Mouse (Mus musculus): Measurements from ENCODE around the gene Rrad. TPM values are rescaled to one million over a fixed set of nuclear protein-coding genes. Genes with fewer than 3 reads are reported as not detected.
"Not testable (repeated sequence)": the region's sequence is repeated elsewhere in the genome, so short reads cannot be mapped to it uniquely, and the experiment has no call there.

Rrad gene
- 100 to 1,000 TPM; 198 to 203 TPM for total RNA-seq (2021)
- long read RNA-seq, experiment 1, transcript Rrad-201 (5 exons, 1,577 nt): major isoform, 96 of 136 reads
- long read RNA-seq, experiment 1, partial matches to known transcripts: 32 of 136 reads
- long read RNA-seq, experiment 1, other reads (novel, unspliced or antisense): 8 of 136 reads
- long read RNA-seq, experiment 2, transcript Rrad-201 (5 exons, 1,577 nt): major isoform, 118 of 167 reads
- long read RNA-seq, experiment 2, partial matches to known transcripts: 27 of 167 reads
- long read RNA-seq, experiment 2, other reads (novel, unspliced or antisense): 22 of 167 reads

DNA sequence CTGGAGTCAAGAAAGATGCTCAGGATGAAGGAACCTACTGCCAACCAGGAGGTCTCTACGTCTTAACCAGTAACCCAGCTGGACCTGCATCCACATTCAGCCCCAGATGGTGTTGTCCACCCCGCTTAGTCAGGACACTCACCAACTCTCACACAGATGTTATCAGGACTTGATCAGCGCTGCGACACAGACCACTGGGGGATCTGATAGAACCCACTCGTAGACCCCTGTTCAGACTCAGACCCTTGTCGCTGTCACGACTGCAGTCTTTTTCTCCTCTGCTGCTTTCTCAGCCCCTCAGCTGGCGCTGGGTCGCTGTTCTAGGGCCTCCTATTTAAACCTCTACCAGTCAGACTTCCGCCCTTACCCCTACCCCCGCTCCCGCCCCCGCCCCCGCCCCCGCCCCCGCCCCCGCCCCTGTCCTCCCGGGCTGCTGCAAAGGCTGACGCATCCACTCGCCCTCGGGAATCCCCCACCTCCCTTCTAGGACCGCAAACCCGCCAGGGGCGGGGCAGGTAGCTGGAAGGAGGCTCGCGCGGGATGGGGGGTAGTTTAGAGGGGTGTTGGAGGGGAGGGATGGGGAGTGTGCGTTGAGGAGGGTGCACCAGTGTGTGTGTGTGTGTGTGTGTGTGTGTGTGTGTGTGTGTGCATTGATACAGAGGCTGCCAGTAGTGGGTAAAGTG lies at the start of gene Rrad:
Gene Rrad, minus strand, starts transcription at position 347 of the 683 bp plus-strand sequence.
- DNase-seq: peak; percentile 74 to 76
- intact Hi-C loops (cut with DNase I): no loop called here

DNA sequence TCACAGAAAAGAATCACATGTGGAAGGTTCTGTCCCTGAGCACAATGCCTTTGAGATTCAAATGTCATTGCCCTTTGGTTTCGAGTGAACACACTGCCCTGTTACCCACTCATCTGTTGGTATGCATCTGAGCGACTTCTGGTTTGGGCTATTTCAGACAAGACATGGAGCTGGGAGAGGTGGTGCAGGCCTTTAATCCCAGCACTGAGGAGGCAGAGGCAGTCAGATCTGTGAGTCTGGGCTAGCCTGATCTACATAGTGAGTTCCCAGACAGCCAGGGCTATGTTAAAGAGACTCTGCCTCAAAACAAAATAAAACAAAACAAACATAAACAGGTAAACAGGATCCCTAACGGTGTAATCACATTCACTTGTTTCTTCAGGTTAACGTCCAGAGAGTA lies 24.5 kb upstream of the Rrad start:
- intact Hi-C loops (cut with DNase I): loop anchor here (2.0 to 5.0 kb wide), 5 partner anchors 53 to 635 kb away; no protein-coding TSS in a partner anchor
- no peak for DNase-seq

DNA sequence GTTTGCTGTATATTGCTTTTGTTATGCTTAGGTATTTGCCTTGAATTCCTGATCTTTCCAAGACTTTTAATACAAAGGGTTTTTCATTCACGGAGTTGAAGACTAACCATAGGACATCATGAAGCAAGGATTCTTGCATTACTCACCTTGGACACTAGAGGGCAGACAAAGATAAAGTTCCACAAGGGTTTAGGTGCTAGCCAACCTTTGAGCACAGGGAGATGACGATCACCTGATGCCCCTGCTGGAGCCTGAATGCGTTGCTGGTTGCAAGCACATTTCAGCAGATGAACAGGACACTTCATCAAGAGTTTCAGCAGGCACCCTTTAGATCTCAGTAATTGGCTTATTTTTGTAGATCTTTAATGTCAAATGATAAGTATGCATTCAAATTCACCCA lies 23.9 kb upstream of the Rrad start:
- intact Hi-C loops (cut with DNase I): loop anchor here (2.0 to 5.0 kb wide), 5 partner anchors 52 to 636 kb away; no protein-coding TSS in a partner anchor
- DNase-seq: peak; percentile 57 to 81

DNA sequence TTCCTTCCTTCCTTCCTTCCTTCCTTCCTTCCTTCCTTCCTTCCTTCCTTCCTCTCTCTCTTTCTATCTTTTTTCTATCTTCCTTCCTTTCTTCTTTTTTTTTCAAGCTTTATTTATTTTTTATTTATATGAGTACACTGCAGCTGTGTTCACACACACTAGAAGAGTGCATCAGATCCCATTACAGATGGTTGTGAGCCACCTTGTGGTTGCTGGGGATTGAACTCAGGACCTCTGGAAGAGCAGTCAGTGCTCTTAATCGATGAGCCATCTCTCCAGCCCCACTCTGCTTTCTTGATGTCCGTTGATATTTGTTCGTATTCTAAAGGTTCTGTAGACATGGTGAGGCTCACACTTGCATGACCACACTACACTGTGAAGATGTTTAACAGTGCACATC lies 13.1 kb upstream of the Rrad start:
- DNase-seq: not testable (repeated sequence)
- intact Hi-C loops (cut with DNase I): loop anchor here (1.0 kb wide), 1 partner anchor 42 kb away; no protein-coding TSS in a partner anchor

DNA sequence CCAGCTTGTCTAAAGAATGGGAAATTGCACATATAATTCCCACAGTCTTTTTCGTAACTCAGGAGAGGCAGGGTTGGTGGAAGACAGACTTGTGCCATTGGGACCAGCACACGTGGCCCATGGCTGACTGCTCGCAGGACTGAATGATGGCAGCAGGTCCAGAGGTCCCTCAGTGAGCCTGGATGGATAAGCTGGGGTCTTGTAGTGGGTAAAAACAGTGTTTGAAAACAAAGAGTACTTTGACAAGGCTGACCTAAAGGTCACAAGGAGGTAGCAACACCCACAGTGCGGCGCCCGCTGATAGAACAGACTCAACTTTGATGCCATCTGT lies 11.2 kb upstream of the Rrad start:
- intact Hi-C loops (cut with DNase I): no loop called here
- DNase-seq: no peak

DNA sequence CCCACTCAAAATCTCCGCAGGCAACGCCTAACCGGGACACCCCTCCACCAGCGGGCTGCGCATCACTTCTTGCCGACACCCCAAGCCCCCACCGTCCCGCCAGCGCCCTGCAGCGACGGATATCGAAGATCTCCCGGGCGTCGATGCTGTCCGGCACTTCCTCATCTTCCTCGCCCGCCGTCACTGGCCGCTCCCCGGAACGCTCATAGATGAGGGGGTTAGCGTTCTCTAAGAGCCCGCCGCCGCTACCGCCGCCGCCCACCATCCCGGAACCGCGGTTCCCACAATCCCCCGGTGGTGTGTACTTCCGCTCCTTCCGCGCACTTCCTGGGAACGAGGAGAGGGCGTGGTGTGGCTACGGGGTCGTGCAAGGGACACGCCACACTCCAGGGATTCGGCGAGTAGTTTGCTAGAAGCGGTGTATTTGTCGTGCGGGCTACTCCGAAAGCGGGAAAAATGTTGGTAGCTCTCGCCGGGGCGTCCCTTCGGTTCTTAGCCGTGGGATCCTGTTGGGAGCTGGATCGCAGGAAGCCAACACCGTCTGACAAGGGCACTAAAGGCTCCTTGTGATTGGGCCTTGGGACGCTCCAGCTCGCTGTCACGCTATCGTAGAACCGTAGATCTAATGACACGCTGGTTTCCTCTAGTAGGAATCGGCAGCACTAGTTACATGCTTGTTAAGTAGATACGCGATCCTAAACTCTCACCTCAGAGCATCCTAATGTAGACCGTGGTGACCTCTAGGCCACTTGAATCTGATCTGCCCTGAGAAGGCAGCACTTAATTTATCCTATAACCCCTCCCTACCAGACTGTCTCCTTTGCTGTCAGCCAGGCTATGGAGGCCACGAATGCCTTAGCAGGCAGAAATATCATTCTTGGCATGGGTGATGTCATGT lies 10.5 kb upstream of the Rrad start, which contains the start of gene Ciao2b:
Gene Ciao2b, minus strand, starts transcription at position 540 of the 898 bp plus-strand sequence.
- intact Hi-C loops (cut with DNase I): no loop called here
- peak; percentile 87 to 89 for DNase-seq

DNA sequence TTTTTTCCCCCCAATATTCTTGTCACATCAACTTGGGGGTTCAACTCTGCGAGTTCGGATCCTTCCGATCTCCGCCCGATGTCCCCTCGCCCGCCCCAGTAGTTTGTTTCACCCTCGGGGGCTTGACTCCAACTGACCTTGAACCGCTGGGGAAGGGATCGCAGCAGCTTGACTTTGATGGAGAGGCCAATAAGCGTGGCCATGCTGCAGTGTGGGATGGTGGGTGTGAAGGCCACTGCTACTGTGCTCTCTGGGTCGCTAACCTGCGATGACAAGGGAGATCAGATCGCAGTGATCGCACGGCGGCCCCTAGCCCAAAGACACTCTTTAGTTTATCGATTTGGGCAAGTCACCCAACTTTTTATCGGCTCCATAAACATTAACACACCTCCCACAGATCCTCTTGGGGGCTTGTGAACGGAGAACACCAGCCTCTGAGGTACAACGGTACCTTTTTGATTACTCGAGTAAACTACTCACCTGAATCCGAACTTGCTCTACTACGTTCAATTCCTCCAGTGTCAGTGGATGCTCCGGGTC lies 9.8 kb upstream of the Rrad start:
- no peak for DNase-seq
- intact Hi-C loops (cut with DNase I): no loop called here

DNA sequence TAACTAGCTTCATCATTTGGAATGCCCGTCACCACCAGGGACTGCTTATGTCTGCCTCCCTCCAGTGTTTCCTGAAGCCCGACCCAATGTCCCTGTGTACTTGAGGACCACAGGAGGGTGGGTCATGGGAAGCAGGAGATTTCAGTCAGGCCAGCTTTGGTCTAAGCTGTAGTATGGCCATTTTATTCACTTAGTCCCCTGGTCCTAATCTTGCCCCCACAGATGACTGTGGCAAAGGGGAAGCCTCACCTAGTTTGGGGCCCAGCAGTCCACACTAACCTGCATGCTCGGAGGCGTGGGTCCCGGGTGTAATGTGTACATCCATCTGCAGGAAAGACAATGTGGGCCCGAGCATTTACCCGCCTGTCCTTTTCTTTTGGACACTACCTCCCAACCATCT lies 9.1 kb upstream of the Rrad start:
- intact Hi-C loops (cut with DNase I): no loop called here
- no peak for DNase-seq

DNA sequence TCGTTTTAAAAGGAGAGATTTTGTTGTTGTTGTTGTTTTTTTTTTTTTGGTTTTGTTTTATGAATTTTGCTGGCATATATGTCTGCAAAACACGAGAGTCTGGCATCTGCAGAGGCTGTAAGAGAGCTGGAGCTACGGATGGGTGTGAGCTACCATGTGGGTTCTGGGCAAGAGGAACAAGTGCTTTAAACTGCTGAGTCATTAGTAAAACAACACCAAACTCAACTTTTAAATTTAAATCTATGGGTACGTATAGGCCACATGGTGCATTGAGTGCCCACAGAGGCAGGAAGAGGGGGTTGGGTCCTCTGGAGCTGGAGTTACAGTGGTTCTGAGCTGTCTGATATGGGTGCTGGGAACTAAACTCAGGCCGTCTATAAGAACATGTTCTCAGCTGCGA lies 6.9 kb upstream of the Rrad start:
- intact Hi-C loops (cut with DNase I): no loop called here
- DNase-seq: no peak

DNA sequence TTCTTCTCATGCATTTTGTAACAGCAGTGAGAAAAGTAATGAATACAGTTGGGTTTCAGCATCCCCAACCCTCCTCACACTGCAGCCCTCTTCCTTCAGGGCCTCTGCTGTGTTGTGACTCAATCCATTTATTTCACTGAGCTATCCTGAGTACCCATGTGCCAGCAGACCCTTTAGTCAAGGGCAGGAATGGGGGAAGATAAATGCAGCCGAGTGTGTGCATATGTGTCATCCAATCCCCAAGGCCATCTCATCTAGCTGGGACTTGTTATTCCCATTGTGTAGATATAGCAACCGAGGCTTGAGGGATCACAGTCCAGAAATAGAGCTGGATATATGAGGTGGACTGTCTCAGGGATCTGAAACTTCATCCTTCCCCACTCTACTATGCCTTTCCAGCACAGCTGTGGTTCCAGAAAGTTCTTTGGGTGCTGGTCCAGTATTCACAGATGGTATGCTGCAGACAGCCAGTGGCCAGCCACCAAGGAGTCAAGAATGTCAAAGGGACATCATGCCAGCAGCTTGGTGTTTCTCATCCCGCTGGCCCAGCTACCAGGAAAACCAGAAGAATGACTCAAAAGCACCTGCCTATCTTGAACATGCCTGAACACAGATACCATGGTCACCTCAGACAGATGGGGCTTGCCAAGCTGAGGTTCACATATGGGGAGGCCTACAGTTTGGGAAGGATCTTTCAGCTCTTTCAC lies 4.0 kb upstream of the Rrad start:
- intact Hi-C loops (cut with DNase I): no loop called here
- DNase-seq: no peak

DNA sequence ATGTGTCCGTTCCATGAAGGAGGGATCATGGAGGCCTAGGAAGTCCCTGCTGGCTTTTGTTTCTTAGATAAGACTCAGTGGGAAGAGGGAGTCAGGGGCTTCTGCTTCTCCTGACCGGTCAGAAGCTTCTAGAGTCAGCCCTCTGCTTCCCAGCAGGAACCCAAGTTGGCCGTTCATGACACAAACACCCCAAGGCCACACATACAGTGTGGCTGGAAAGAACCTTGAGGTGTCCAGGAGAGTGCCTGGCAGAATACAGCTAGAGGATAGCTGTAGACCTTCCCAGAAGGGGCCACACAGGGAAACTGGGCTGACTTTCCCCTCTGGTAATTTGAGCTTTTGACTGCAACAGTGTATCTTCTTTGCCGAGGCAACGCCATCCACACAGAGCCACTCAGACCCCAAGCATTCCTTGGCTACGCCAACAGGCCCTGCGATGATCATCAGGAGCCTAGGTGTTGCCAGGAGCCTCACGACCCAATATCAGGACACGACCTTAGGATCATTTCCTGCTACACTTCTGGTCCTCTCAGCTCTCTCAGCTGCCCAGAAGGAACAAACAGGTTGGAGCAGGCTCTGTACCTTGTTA lies 2.1 kb upstream of the Rrad start:
- intact Hi-C loops (cut with DNase I): no loop called here
- peak; percentile 9 to 46 for DNase-seq

DNA sequence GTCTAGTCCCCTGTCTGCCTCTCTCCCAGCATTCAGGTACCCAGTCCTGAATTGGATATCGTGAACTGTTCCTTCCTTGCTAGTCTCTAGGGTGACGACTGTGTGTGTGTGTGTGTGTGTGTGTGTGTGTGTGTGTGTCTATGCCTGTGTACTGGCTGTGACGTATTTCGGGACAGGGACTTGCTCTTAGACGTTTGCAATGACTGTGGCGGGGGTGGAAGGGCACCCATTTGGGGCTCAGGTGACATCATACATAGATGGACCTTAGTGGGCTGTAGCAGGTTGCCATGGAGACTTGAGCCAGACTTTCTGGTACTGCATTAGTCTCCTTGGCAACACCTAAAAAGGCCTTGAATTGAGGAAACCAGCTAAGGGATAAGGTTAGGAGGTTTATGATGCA lies 1.4 kb upstream of the Rrad start:
- intact Hi-C loops (cut with DNase I): no loop called here
- DNase-seq: no peak

DNA sequence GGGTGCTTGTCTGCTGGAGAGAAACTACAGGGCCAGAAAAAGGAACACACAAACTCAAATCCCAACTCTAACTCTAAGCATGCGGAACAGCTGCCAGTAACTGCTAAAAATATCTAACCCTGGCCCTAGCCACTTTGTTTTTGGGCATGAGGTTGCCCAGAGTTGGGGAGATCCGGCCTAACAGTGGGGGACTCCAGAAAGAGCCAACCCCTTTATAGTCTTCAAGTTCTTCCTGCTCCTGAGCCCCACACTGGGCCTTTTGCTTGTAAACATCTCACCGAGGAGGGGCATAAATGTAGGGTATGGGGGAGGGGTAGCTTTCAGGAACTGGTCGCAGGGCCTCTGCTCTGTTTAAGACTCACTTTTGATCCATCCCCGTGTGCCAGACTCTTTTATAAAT lies 848 bp upstream of the Rrad start:
- intact Hi-C loops (cut with DNase I): no loop called here
- DNase-seq: peak; percentile 13 to 37

DNA sequence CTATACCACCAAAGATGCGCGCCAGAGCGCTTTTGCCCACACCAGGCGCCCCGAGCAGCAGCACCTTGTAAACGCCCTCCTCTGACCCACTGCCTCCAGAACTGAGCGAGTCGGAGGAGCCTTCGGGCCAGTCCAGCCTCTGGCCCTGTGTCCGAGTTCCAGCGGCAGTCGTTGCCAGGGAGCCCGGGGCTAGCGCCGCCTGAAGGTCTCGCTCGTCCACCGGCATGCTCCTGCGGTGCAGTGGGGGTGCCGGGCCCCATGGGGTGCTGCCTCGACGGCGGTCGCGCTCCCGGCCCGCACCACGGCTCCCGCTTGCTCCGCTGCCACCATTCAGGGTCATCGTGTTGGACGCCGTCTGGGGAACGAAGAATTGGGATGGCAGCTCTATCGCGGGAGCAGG lies 553 bp downstream of the Rrad start:
- DNase-seq: peak; percentile 46 to 51
- intact Hi-C loops (cut with DNase I): no loop called here

DNA sequence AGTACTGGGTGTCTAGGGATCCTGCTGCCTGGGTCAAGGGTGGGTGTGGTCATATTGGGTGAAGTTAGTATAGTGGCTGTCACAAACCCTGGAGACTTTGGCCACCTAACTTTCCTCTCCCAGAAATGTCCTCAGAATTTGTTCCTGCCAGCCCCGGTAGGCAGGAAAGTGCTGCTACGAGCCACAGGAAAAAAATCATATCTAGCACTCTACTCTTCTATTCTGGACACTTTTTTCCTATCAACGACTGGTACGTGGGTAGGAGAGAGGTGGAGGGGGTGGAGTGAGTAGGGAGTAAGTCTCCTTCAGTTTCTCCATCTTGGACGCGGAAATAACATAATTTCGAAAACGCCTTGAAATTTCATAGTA lies 1.0 kb downstream of the Rrad start:
- intact Hi-C loops (cut with DNase I): no loop called here
- no peak for DNase-seq

DNA sequence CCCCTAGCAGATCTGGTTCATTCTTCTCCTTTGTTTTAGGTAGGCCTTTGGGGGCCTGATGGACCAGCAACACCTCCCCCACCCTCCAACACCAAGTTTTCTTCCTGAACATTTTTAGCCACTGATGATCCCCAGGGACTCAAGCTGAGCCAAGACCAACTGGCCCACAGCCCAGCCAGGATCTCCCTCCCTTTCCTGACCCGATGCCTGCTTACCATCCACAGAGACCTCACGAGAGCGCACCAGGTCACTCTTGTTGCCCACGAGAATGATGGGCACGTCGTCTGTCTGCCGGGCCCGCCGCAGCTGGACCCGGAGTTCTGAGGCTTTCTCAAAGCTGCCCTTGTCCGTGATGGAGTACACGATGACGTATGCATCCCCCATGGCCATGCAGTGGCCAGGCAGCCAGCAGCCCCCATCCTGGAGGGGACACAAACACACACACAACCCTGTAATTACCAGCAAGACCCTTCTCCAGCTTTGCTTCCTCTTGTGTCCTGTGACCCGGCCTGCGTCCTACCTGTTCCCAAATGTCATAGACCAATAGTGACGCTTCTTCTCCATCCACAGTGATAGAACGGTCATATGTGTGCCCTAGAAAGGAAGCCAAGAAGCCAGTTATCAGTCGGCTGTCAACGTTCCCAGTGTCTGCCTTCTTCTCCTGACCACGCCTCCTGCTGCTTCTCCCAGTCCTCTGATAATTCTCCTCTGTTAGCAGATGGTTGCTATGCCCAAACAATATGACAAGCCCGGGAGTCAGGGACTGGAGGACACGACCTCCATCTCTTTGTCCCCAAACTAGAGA lies 1.6 kb downstream of the Rrad start:
- intact Hi-C loops (cut with DNase I): no loop called here
- DNase-seq: peak; percentile 78 to 83

DNA sequence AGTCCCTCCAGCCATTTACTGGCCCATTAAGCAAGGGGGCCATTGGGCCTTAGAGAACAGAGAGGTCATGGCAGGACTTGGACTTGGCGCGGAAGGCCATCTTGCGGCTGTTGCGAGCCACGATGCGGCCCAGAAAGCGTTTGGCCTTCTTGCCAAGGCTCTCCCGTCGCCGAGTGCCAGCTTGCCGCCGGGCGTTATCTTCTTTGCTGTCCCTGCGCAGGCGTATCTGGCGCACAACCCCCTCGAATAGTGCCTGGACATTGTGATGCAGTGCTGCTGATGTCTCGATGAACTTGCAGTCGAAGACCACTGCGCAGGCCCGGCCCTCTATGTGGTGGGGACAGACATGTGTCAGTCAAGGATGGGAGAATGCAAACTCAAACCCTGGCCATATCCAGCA lies 2.7 kb downstream of the Rrad start:
- intact Hi-C loops (cut with DNase I): no loop called here
- peak; percentile 44 to 61 for DNase-seq

DNA sequence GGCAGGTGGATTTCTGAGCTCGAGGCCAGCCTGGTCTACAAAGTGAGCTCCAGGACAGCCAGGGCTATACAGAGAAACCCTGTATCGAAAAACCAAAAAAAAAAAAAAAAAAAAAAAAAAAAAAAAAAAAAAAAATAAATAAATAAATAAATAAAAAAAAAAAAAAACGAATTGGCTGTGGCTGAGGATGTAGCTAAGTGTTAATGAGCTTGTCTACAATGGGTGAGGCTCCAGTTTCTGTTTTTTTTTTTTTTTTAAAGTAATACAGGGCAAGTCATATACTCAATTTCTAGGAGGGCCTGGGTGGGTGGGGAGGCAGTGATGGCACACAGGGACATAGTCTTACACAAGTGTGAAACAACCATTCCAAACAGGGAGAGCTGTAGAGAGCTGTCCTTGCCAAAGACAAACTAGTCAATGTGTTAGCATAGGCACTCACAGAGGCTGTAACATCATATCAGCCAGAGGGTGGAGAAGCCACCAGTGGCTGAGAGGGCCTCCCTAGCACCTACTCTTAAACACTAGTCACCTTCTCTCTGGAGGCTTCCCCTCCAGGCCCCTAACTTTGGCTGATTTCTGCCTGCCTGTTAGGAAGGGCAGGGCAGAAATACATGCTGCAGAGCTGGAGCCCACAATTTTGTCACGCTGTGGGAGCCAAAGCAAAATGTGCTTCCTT lies 3.9 kb downstream of the Rrad start:
- DNase-seq: no peak
- intact Hi-C loops (cut with DNase I): no loop called here

DNA sequence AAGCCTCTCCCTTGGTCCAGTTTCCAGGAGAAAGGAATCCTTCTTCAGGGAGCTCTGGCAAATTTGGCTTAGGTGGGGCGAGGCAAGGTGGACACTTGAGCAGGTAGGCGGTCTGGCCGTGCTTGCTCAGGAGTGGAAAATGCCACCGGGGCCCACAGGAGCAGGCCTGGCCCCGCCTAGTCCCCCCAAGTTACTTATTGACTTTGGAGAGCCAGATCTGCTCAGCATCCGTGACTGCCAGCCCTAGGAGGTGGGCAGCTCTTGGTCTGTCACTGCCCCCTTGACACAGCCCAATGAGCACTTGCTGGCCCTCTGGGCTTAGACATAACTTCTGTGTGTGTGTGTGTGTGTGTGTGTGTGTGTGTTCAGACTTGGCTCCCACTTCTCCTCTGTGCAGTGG lies 7.0 kb downstream of the Rrad start, which contains the start of gene Cdh16:
Gene Cdh16, minus strand, starts transcription at position 236 of the 400 bp plus-strand sequence.
- intact Hi-C loops (cut with DNase I): no loop called here

More for the DNA sequence above, 7.0 kb downstream of the Rrad start, which contains the start of gene Cdh16:
- no peak for DNase-seq
